Mouse (Mus musculus): ENCODE measurements at regions not wholly inside any gene's neighbourhood (a gene's known extent, or its start where the extent isn't known, plus 50 kb on each side); places are given as distances from the start of the nearest gene placed in this dataset.

DNA sequence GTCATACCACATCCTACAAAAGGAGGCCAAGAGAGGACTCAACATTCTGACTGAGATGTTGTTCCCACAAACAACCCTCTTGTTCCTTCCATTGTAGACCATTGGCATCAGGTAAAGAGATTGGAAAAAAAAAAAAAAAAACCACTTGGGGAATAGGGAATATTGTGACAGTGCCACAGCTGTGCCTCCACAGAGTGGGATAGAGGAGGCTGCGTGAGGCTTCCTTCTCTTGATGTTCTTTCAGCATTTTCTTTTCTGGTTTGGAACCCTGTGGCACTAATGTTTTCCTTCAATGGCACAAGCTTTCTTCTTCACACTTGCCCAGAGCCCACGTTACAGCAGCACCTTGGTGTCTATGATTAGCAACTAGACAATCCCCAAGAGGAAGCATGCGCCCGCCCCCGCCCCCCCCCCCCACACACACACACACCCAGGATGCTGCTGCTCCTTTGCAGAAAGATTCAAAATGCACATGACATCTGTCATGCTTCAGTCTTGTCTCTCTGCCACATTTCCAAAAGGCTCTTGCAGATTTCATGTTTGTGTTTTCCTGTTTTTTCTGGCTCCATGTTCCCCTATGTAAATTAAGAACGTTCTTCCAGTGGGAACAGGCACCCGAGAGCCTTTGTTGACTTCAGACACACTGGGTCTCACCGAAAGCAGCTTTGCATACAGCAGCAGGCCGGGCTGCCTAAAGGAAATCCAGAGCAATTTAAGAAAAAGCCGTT lies 2283.4 kb upstream of the Gm7489 start:
- 42% methylated on average over 10 of the region's 10 CpGs for WGBS
- no peak for ATAC-seq (ENCODE audit: insufficient read depth)
- H3K9me3 ChIP-seq (ENCODE audit: low read depth, low read length): no peaks in the 10 kb centered on the region
- H3K9ac ChIP-seq: no peak overlapping the region
- no peak overlapping the region for H3K4me2 ChIP-seq
- TF ChIP-seq CTCF (IDR thresholded peaks at IDR 0.05; ENCODE audit: low read depth): no peak
- no peak overlapping the region for H3K4me3 ChIP-seq (ENCODE audit: low read depth, low read length)
- no peak overlapping the region for H3K27ac ChIP-seq (ENCODE audit: low read depth)
- DNase-seq: peak; percentile 11
- H3K4me1 ChIP-seq (ENCODE audit: insufficient read depth): no peaks in the 10 kb centered on the region
- no peaks in the 10 kb centered on the region for H3K36me3 ChIP-seq (ENCODE audit: insufficient read depth)
- no peaks in the 10 kb centered on the region for H3K27me3 ChIP-seq (ENCODE audit: insufficient read depth, low read length)

DNA sequence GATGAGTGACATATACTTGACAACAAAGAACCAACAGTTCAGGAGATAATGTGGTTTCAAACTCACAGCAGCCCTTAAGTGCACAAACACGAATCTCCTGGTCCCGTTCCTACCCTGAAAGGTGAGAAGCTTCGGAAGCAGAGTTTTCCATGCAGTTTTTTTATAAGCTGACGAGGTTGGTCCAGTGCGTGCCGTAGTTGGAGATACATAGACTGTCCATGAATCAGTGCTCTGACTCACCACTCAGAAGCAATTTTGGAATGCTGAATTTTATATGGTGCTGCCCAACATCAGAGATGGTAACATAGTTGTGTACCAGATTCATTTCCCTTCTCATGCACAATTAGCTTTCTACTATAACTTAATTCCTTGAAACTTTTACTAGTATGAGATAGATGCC lies 2263.3 kb upstream of the Gm7489 start:
- H3K36me3 ChIP-seq (ENCODE audit: insufficient read depth): no peaks in the 10 kb centered on the region
- DNase-seq (no peak), ATAC-seq (ENCODE audit: insufficient read depth) (no peak)
- no peak overlapping the region for H3K9ac ChIP-seq
- no peak overlapping the region for H3K4me2 ChIP-seq
- no peak for TF ChIP-seq CTCF (IDR thresholded peaks at IDR 0.05; ENCODE audit: low read depth)
- no peaks in the 10 kb centered on the region for H3K9me3 ChIP-seq (ENCODE audit: low read depth, low read length)
- H3K4me1 ChIP-seq (ENCODE audit: insufficient read depth): no peaks in the 10 kb centered on the region
- no peaks in the 10 kb centered on the region for H3K27me3 ChIP-seq (ENCODE audit: insufficient read depth, low read length)
- H3K4me3 ChIP-seq (ENCODE audit: low read depth, low read length): no peak overlapping the region
- no peak overlapping the region for H3K27ac ChIP-seq (ENCODE audit: low read depth)
- WGBS: 81% methylated on average over 6 of the region's 6 CpGs

DNA sequence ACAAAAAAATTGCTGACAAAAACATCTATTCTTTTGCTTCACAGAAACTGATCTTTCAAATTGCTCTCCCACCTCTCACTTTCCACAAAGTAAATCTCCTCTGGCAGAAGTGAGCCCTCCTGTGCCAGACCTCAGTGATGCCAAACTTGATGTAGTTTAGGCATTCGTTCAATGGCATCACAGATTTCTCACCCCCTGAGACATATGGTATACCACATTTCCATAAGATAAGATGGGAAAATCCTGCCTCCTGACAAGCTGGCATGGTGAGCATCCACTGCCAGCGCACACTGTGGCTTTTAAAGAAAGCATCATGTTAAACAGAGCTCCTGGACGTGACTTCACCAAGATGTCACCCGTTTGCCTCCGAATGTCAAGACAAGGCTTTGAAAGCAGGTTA lies 2257.2 kb upstream of the Gm7489 start:
- DNase-seq: no peak
- H3K9ac ChIP-seq: no peak overlapping the region
- WGBS: 82% methylated on average over 5 of the region's 5 CpGs
- no peak for ATAC-seq (ENCODE audit: insufficient read depth)
- no peak overlapping the region for H3K4me3 ChIP-seq (ENCODE audit: low read depth, low read length)
- no peaks in the 10 kb centered on the region for H3K27me3 ChIP-seq (ENCODE audit: insufficient read depth, low read length)
- TF ChIP-seq CTCF (IDR thresholded peaks at IDR 0.05; ENCODE audit: low read depth): no peak
- no peak overlapping the region for H3K27ac ChIP-seq (ENCODE audit: low read depth)
- H3K4me1 ChIP-seq (ENCODE audit: insufficient read depth): no peaks in the 10 kb centered on the region
- no peak overlapping the region for H3K4me2 ChIP-seq
- no peaks in the 10 kb centered on the region for H3K36me3 ChIP-seq (ENCODE audit: insufficient read depth)
- no peaks in the 10 kb centered on the region for H3K9me3 ChIP-seq (ENCODE audit: low read depth, low read length)

DNA sequence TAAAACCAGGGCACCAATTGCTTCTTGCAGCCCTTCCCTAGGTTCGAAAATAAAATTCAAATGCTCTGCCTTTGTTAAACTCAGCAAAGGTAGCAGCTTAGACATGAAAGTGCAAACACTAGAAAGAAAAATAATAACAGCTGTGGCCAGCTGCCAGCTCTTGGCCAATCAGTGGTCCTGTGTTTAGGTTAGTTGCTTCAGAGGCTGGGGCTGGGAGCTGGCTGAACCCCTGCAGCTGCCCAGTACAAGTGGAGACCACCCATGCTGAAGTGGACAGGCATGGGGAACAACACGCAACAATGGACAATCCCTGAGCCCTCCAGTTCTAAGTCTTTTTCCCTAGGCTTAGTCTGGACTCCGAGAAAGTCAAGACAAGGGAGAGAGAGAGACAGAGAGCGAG lies 2256.2 kb upstream of the Gm7489 start:
- H3K4me1 ChIP-seq (ENCODE audit: insufficient read depth): no peaks in the 10 kb centered on the region
- 26% methylated on average over 4 of the region's 4 CpGs for WGBS
- no peak overlapping the region for H3K9ac ChIP-seq
- no peaks in the 10 kb centered on the region for H3K36me3 ChIP-seq (ENCODE audit: insufficient read depth)
- no peak overlapping the region for H3K27ac ChIP-seq (ENCODE audit: low read depth)
- H3K9me3 ChIP-seq (ENCODE audit: low read depth, low read length): no peaks in the 10 kb centered on the region
- ATAC-seq (ENCODE audit: insufficient read depth) (peak; percentile 99), DNase-seq (peak; percentile 92)
- H3K4me2 ChIP-seq: no peak overlapping the region
- no peaks in the 10 kb centered on the region for H3K27me3 ChIP-seq (ENCODE audit: insufficient read depth, low read length)
- H3K4me3 ChIP-seq (ENCODE audit: low read depth, low read length): no peak overlapping the region
- no peak for TF ChIP-seq CTCF (IDR thresholded peaks at IDR 0.05; ENCODE audit: low read depth)

GRCm38 (mm10) chr15:51631881-51632280 lies 2252.8 kb upstream of the Gm7489 start:
- DNase-seq (no peak), ATAC-seq (ENCODE audit: insufficient read depth) (no peak)
- Histone ChIP-seq H3K9me3 (ENCODE audit: low read depth, low read length) (no peaks in the 10 kb centered on the region), H3K4me2 (no peak overlapping the region), H3K4me1 (ENCODE audit: insufficient read depth) (no peaks in the 10 kb centered on the region), H3K36me3 (ENCODE audit: insufficient read depth) (no peaks in the 10 kb centered on the region), H3K27ac (ENCODE audit: low read depth) (no peak overlapping the region), H3K27me3 (ENCODE audit: insufficient read depth, low read length) (no peaks in the 10 kb centered on the region), H3K4me3 (ENCODE audit: low read depth, low read length) (no peak overlapping the region), H3K9ac (no peak overlapping the region)
- no peak for TF ChIP-seq CTCF (IDR thresholded peaks at IDR 0.05; ENCODE audit: low read depth)
- 76% methylated on average over 10 of the region's 10 CpGs for WGBS

- Histone ChIP-seq H3K27ac (ENCODE audit: low read depth) (no peak overlapping the region), H3K4me3 (ENCODE audit: low read depth, low read length) (no peak overlapping the region), H3K9me3 (ENCODE audit: low read depth, low read length) (no peaks in the 10 kb centered on the region), H3K9ac (no peak overlapping the region), H3K4me2 (no peak overlapping the region), H3K27me3 (ENCODE audit: insufficient read depth, low read length) (no peaks in the 10 kb centered on the region), H3K4me1 (ENCODE audit: insufficient read depth) (no peaks in the 10 kb centered on the region), H3K36me3 (ENCODE audit: insufficient read depth) (no peaks in the 10 kb centered on the region)
- DNase-seq (no peak), ATAC-seq (ENCODE audit: insufficient read depth) (no peak)
- WGBS: 87% methylated on average over 6 of the region's 6 CpGs
- no peak for TF ChIP-seq CTCF (IDR thresholded peaks at IDR 0.05; ENCODE audit: low read depth)
Observed at GRCm38 (mm10) chr15:51633068-51633467, 2251.6 kb upstream of the Gm7489 start.

GRCm38 (mm10) chr15:51634726-51635125 lies 2250.0 kb upstream of the Gm7489 start:
- H3K36me3 ChIP-seq (ENCODE audit: insufficient read depth): no peaks in the 10 kb centered on the region
- no peak overlapping the region for H3K27ac ChIP-seq (ENCODE audit: low read depth)
- no peaks in the 10 kb centered on the region for H3K9me3 ChIP-seq (ENCODE audit: low read depth, low read length)
- no peak for TF ChIP-seq CTCF (IDR thresholded peaks at IDR 0.05; ENCODE audit: low read depth)
- WGBS: 48% methylated on average over 7 of the region's 7 CpGs
- H3K4me3 ChIP-seq (ENCODE audit: low read depth, low read length): no peak overlapping the region
- no peaks in the 10 kb centered on the region for H3K27me3 ChIP-seq (ENCODE audit: insufficient read depth, low read length)
- H3K4me2 ChIP-seq: peak overlapping the region; percentile 7; the same call in 1 of the 2 replicates
- peak; percentile 46 for DNase-seq
- no peak overlapping the region for H3K9ac ChIP-seq
- H3K4me1 ChIP-seq (ENCODE audit: insufficient read depth): no peaks in the 10 kb centered on the region
- ATAC-seq (ENCODE audit: insufficient read depth): no peak
